Mouse (Mus musculus) cortical plate, adult 2 months (tissue): ENCODE results near the gene Crybg3. TPM values are rescaled to one million over a fixed set of nuclear protein-coding genes. Genes with fewer than 3 reads are reported as not detected.

Experiments
- H3K27ac ChIP-seq: fragments of 200-500 bp; 2 replicates; pipeline ENCODE4 v1.5.1; 2012; ENCODE audit warnings: low read length, control low read depth, inconsistent platforms; ENCODE audit not compliant: insufficient read depth
- H3K4me1 ChIP-seq: fragments of 200-500 bp; 2 replicates; pipeline ENCODE4 v1.6.1; 2011; ENCODE audit warnings: low read length; ENCODE audit not compliant: control insufficient read depth, insufficient read depth
- H3K4me3 ChIP-seq: fragments of 200-500 bp; 2 replicates; pipeline ENCODE4 v1.5.1; 2011; ENCODE audit warnings: mild to moderate bottlenecking, low read length, control low read depth; ENCODE audit not compliant: insufficient read depth
- CTCF ChIP-seq: fragments of 200-500 bp; IDR thresholded peaks from 2 replicates; pipeline ENCODE4 v1.5.1; 2011; ENCODE audit warnings: mild to moderate bottlenecking, control low read depth, low read length; ENCODE audit not compliant: insufficient read depth; ENCODE audit errors: extremely low read depth
- POLR2A ChIP-seq: fragments of 200-500 bp; IDR thresholded peaks from 2 replicates; pipeline ENCODE4 v1.6.1; 2011; ENCODE audit warnings: mild to moderate bottlenecking, low read length, control low read depth; ENCODE audit not compliant: insufficient read depth; ENCODE audit errors: extremely low read depth
- polyA plus RNA-seq: library from polyadenylated mRNA; depleted of rRNA; stranded (reverse); fragments of >200 nt; gene quantifications from 2 replicates; pipeline ENCODE4 v1.2.3, GENCODE M21; 2012

Gene Crybg3
- polyA plus RNA-seq, 1 experiment, result 4.0 TPM

DNA sequence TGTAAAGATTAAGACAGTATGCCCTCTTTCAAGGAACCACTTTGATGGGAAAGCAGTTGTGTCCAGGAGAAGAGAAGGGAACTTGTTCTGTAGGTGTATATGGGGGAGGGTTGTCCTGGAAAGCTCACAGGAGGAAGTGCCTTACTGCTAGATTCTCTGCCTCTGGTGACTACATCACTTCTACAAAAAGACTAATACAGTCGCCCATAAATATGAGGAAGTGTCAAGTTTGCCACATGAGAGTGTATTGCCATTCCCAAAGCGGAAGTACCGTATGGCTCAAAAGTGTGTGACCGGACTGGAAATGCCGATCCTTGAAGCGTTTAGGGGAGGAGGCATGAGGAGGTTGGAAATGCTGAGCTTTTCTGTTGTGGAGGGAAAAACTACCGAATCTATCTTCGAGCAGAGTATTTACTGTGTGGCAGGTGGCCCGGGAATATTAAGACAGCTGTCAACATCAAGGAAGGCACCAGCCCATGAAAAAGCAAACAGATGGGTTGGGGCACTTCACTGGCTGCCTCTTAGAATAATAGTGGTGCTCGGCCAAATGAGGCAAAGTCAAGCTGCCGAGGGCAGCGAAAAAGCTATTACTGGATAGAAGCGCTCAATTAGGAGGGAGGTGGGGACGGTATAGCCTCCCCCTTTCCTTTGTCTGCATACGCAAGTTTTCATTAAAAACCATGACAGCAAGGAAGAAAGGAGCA lies 3.5 kb upstream of the Crybg3 start:
- H3K4me1 ChIP-seq, result no peaks in the 10 kb centered on the region
- TF ChIP-seq POLR2A (no peak), CTCF (no peak)
- no peak overlapping the region for H3K27ac ChIP-seq
- H3K4me3 ChIP-seq, result no peak overlapping the region

DNA sequence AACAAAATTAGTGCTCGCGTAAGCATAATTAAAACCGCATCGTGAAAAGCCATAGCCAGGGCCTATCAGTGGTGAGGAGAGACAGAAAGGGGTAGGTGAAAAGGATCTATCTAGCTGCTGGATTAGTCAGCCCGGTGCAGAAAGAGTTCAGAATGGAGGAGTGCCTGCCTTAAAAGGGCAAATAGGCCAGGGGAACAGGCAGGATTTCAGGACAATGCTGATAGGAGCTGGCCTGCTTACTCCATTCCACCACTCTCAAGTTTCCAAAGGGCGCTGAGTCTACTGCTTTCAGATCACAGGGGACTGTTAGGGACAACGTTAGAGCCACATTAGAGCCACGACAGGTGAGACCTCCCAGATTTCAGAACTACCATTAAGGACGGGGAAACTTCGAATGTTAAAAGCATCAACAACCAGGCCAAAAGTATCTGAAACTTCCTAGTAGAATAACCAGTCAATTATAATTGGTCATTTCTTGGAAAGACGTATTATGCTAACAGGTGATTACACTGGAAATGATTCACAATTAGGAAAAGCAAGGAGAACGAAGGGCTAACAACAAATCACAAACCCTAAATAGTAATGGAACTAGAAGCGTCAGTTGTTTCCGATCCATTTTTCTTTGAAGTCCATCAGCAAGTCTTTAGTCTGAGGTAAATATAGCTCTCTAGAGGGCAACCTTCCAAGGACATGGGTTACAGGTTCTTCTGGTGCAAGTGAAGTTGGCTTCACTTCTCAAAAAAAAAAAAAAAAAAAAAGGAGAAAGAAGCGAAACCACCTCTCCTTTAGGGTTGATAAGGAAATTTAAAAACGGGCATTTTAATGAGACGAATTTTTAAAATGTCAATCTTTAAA lies 1.1 kb downstream of the Crybg3 start:
- Histone ChIP-seq H3K27ac (peak overlapping the region; percentile 78), H3K4me3 (peak overlapping the region; percentile 40), H3K4me1 (no peaks in the 10 kb centered on the region)
- TF ChIP-seq CTCF, result no peak

DNA sequence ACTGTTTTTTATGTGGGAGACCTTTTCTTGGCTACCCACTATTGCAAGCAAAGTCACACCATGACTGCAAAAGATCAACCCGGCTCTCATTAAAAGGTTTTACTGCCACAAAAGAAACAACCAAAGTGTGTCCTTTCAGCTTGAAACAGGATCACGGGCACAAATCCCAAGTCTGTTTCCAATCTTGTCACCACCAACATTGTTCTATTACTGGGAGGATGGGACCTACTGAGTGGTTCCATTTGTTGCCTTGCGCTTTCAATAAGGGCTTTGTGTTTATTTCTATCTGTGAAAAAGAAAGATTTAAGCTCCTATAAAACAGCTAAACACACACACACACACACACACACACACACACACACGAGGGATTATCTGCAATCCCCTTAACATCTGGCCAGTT lies 1.8 kb downstream of the Crybg3 start:
- H3K4me1 ChIP-seq, result no peaks in the 10 kb centered on the region
- peak overlapping the region; percentile 78 for H3K27ac ChIP-seq
- no peak for TF ChIP-seq CTCF
- TF ChIP-seq POLR2A, result no peak
- no peak overlapping the region for H3K4me3 ChIP-seq

DNA sequence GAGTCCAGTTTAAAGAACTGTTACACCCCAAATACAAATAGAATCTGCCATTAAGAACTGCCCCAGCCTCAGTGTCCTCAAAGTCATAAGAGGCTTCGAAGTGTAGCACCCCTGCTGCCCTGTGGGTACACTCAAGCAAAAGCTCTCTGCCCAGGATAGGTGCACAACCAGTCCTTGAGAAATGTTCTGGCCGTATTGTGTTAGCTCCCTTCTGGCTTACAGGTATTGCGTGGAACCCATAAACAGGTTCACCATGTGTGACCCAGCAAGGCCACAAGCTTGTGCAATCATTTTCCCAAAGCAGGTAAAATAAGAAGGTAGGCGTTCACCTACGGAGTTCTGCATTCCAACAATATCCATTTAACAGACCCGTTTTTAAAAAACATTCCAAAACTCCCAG lies 3.5 kb downstream of the Crybg3 start:
- Histone ChIP-seq H3K4me3 (no peak overlapping the region), H3K27ac (no peak overlapping the region), H3K4me1 (no peaks in the 10 kb centered on the region)
- TF ChIP-seq CTCF (no peak), POLR2A (no peak)

DNA sequence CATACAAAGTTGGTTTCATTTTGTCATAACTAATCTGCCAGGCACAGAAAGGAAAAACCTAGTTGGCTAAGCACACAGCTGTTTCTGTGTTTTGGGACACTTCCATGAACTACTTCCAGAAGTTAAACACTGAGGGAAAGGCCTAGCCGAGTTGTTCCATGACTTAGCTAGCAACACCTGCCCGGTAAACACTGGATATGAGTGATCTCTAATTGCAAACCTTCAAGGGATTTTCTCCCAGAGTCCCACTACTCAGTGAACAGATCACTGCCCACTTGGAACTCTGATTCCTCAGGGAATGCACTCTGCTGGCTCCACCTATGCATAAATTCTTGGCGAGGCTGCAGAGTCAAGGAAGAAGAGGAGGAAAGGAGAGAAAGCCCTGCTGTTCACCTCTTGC lies 6.1 kb downstream of the Crybg3 start:
- TF ChIP-seq CTCF, result no peak
- no peak for TF ChIP-seq POLR2A
- no peak overlapping the region for H3K4me3 ChIP-seq
- no peaks in the 10 kb centered on the region for H3K4me1 ChIP-seq
- no peak overlapping the region for H3K27ac ChIP-seq

DNA sequence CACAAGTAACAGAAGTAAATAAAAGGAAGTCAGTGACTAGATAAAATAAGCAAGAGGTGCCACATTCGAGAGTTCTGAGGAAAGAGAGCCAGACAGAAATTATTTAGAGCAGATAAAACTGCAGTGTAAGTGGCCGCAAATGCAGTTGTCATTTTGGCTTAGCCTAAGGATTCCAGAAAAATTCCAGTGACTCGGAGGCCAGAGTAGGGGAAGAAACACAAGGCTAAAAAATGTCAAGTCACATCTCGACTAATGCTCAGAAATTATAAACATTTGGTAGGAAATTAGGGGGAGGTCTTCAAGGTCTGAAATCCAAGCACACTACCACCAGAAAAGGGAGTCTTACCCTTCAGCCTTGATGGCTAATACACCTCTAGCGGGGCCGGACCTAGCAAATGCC lies 10.0 kb downstream of the Crybg3 start:
- TF ChIP-seq CTCF (no peak), POLR2A (no peak)

DNA sequence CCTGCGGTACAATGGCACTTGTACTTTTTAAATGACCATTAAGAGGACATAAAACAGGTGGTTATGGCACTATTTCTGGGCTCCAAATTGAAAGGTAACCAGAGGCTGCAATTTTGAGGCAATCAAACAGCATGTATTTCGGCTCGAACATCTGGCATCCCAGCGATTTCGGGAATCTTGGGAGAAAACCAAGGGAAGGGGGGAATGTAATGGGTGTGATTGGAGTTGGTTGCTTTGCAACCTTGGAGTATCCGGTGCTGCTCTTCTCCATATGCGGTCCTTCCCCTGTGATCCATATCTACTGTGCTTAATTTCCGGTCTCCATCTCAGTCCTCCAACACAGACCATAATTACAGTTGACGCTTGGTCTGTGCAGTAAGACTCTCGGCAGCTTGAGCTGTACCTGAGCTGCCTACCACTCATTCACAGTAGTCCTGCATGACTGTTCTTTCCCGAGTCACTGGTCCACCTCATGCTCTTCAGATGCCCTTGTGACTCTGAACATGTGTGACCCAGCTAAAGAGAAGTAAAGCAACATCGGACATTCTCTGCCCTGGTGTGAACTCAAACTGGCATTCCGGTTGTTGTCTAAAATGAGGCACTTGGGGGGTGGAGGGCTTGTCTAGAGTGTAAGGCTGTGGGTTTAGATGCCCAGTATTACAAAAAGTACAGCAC lies 12.3 kb downstream of the Crybg3 start:
- H3K27ac ChIP-seq, result no peak overlapping the region
- H3K4me3 ChIP-seq, result no peak overlapping the region
- no peak for TF ChIP-seq CTCF
- TF ChIP-seq POLR2A, result no peak
- no peaks in the 10 kb centered on the region for H3K4me1 ChIP-seq

More for the DNA sequence above, 10.0 kb downstream of the Crybg3 start:
- Histone ChIP-seq H3K4me3 (no peak overlapping the region), H3K27ac (no peak overlapping the region), H3K4me1 (no peaks in the 10 kb centered on the region)

DNA sequence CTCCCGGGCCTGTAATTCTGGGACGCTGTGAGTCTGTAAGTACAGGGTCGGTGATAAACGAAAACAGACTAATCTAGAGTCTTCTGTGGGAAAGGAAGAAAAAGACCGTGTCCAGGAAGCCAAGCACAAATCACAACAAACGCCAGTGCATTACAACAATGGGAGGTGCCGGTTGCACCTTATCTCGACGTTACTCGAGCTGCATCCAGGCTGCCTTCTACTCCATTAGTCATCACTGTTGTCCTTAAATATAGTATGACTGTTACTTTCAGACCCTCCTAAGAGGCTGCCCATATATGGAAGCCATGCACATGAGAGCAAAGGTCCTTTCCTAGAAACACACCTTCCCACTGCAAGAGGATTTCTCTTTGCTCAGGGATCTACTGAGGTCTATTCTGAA lies 13.0 kb downstream of the Crybg3 start:
- no peak for TF ChIP-seq CTCF
- no peaks in the 10 kb centered on the region for H3K4me1 ChIP-seq
- H3K4me3 ChIP-seq, result no peak overlapping the region
- H3K27ac ChIP-seq, result no peak overlapping the region

DNA sequence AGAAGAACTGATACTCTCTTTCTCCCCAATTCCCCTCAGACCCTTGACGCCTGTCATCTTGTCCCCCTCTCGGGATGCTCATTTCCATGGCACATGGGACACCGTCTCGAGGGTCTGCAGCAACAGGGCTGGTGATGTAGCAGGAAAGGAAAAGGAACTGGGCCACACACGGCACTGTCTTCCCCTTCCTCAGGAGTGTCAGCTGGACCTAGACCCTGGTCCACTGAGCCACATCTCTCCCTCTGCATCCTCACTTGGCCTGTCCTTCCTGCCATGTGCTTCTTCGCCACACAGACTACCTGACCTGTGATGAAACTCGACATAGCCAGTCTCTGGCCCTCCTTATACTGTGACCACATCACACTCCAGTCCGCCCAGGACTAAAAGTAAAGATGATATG lies 13.9 kb downstream of the Crybg3 start:
- H3K4me3 ChIP-seq, result no peak overlapping the region
- no peak overlapping the region for H3K27ac ChIP-seq
- H3K4me1 ChIP-seq, result no peaks in the 10 kb centered on the region
- TF ChIP-seq CTCF (no peak), POLR2A (no peak)

DNA sequence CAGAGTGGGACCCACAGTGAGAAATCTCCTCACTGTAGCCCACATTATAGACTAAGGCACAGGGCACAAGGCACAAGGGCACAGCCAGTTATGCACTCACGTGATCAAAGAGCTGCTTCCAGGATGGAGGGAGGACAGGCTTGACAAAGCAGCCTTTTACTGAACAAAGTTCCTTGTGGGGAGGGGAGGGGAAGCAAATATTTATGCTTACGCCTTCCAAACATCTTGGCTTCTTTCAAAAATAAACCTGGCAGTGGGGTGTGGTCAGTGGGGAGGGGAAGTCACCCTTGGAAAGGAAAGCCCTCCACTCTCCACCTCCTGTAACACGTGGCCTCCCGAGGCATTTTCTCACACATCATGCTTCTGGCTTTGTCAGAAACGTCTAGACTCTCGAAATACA lies 14.5 kb downstream of the Crybg3 start:
- no peaks in the 10 kb centered on the region for H3K4me1 ChIP-seq
- TF ChIP-seq CTCF (no peak), POLR2A (no peak)
- H3K27ac ChIP-seq, result no peak overlapping the region
- H3K4me3 ChIP-seq, result no peak overlapping the region
